Mouse (Mus musculus) embryonic facial prominence, embryonic 12.5 days (tissue): ENCODE measurements at regions not wholly inside any gene's neighbourhood (a gene's known extent, or its start where the extent isn't known, plus 50 kb on each side); places are given as distances from the start of the nearest gene placed in this dataset.
A peak's percentile ranks its signal among the peaks of the same experiment; 100 is the strongest.

Experiments used
- ATAC-seq: fragments of 200-750 bp; cut with Nextera tagmentation; 2 replicates; pipeline ENCODE4 v1.8.0; 2017; ENCODE audit not compliant: insufficient number of reproducible peaks, insufficient read depth, low FRiP score, low TSS enrichment
- H3K27ac ChIP-seq: fragments of 300-500 bp; sonication (generic); 2 replicates; pipeline ENCODE4 v1.5.1; 2016; ENCODE audit warnings: mild to moderate bottlenecking
- H3K27me3 ChIP-seq: fragments of 300-500 bp; sonication (generic); 2 replicates; pipeline ENCODE4 v1.6.1; 2016; ENCODE audit warnings: mild to moderate bottlenecking, moderate library complexity
- H3K36me3 ChIP-seq: fragments of 300-500 bp; sonication (generic); 2 replicates; pipeline ENCODE4 v1.6.1; 2016; ENCODE audit warnings: mild to moderate bottlenecking
- H3K4me1 ChIP-seq: fragments of 300-500 bp; sonication (generic); 2 replicates; pipeline ENCODE4 v1.6.1; 2016
- H3K4me2 ChIP-seq: fragments of 300-500 bp; sonication (generic); replicated peaks from 2 replicates; pipeline ENCODE4 v1.6.1; 2016; ENCODE audit warnings: mild to moderate bottlenecking, moderate library complexity
- H3K4me3 ChIP-seq: fragments of 300-500 bp; sonication (generic); 2 replicates; pipeline ENCODE4 v1.5.1; 2016; ENCODE audit warnings: mild to moderate bottlenecking
- H3K9ac ChIP-seq: fragments of 300-500 bp; sonication (generic); 2 replicates; pipeline ENCODE4 v1.6.1; 2016; ENCODE audit warnings: mild to moderate bottlenecking, moderate library complexity
- H3K9me3 ChIP-seq: fragments of 300-500 bp; sonication (generic); 2 replicates; pipeline ENCODE4 v1.6.1; 2016; ENCODE audit warnings: mild to moderate bottlenecking, moderate library complexity
- WGBS: fragments of 180-500 bp; shearing (Covaris S2); methylation state at CpG from one replicate; pipeline ENCODE4 v1.1.7; 2016; 5-methylcytosine and 5-hydroxymethylcytosine counted together

- Histone ChIP-seq H3K4me2 (no peak overlapping the region), H3K9ac (no peak overlapping the region), H3K27ac (no peak overlapping the region), H3K4me1 (peaks cover 15% of the 10 kb centered on the region; the same call in 1 of the 2 replicates), H3K36me3 (no peaks in the 10 kb centered on the region), H3K27me3 (no peaks in the 10 kb centered on the region), H3K4me3 (no peak overlapping the region), H3K9me3 (no peaks in the 10 kb centered on the region)
- no peak for ATAC-seq
- WGBS: 82% methylated on average over 4 of the region's 4 CpGs
Measured at GRCm38 (mm10) chr2:178990959-178991358, 451.3 kb upstream of the Cdh4 start.

- Histone ChIP-seq H3K9me3 (no peaks in the 10 kb centered on the region), H3K4me2 (no peak overlapping the region), H3K9ac (no peak overlapping the region), H3K4me1 (peaks cover 13% of the 10 kb centered on the region; the same call in 1 of the 2 replicates), H3K36me3 (no peaks in the 10 kb centered on the region), H3K27me3 (no peaks in the 10 kb centered on the region), H3K27ac (no peak overlapping the region; the same call in 1 of the 2 replicates), H3K4me3 (no peak overlapping the region)
- WGBS: 48% methylated on average over 8 of the region's 8 CpGs
- peak; percentile 52; the same call in 1 of the 2 replicates for ATAC-seq
Measured at GRCm38 (mm10) chr2:178992334-178993116, 449.7 kb upstream of the Cdh4 start.

- H3K4me3 ChIP-seq: no peak overlapping the region
- ATAC-seq: no peak
- H3K27me3 ChIP-seq: no peaks in the 10 kb centered on the region
- no peak overlapping the region for H3K27ac ChIP-seq
- WGBS: 61% methylated on average over 2 of the region's 2 CpGs
- H3K9ac ChIP-seq: no peak overlapping the region
- peaks cover 2% of the 10 kb centered on the region; the same call in 1 of the 2 replicates for H3K4me1 ChIP-seq
- H3K36me3 ChIP-seq: no peaks in the 10 kb centered on the region
- no peaks in the 10 kb centered on the region for H3K9me3 ChIP-seq
- no peak overlapping the region for H3K4me2 ChIP-seq
Measured at GRCm38 (mm10) chr2:178997921-178998320, 444.3 kb upstream of the Cdh4 start.

GRCm38 (mm10) chr2:179000448-179001081 is 441.7 kb upstream of the Cdh4 start:
- no peak for ATAC-seq
- H3K4me2 ChIP-seq: no peak overlapping the region
- H3K9me3 ChIP-seq: no peaks in the 10 kb centered on the region
- no peak overlapping the region for H3K4me3 ChIP-seq
- H3K27me3 ChIP-seq: no peaks in the 10 kb centered on the region
- H3K4me1 ChIP-seq: no peaks in the 10 kb centered on the region
- H3K9ac ChIP-seq: no peak overlapping the region
- no peaks in the 10 kb centered on the region for H3K36me3 ChIP-seq
- WGBS: 63% methylated on average over 17 of the region's 17 CpGs
- H3K27ac ChIP-seq: no peak overlapping the region

GRCm38 (mm10) chr2:179007766-179008165 is 434.5 kb upstream of the Cdh4 start:
- H3K4me1 ChIP-seq: peaks cover 13% of the 10 kb centered on the region; the same call in 1 of the 2 replicates
- H3K4me3 ChIP-seq: no peak overlapping the region
- no peaks in the 10 kb centered on the region for H3K9me3 ChIP-seq
- no peak overlapping the region for H3K4me2 ChIP-seq
- WGBS: 86% methylated on average over 6 of the region's 6 CpGs
- 0 out of 2 replicates have a peak, but pooled peaks cover 2% of the 10 kb centered on the region for H3K27me3 ChIP-seq
- H3K9ac ChIP-seq: no peak overlapping the region
- H3K27ac ChIP-seq: no peak overlapping the region
- H3K36me3 ChIP-seq: no peaks in the 10 kb centered on the region
- ATAC-seq: no peak

GRCm38 (mm10) chr2:179013891-179014593 is 428.2 kb upstream of the Cdh4 start:
- Histone ChIP-seq H3K4me3 (no peak overlapping the region), H3K9ac (no peak overlapping the region), H3K27me3 (0 out of 2 replicates have a peak, but pooled peaks cover 2% of the 10 kb centered on the region), H3K27ac (no peak overlapping the region), H3K4me1 (peaks cover 12% of the 10 kb centered on the region; the same call in 1 of the 2 replicates), H3K4me2 (no peak overlapping the region), H3K36me3 (no peaks in the 10 kb centered on the region), H3K9me3 (no peaks in the 10 kb centered on the region)
- 74% methylated on average over 6 of the region's 6 CpGs for WGBS
- ATAC-seq: no peak

- no peaks in the 10 kb centered on the region for H3K9me3 ChIP-seq
- H3K36me3 ChIP-seq: no peaks in the 10 kb centered on the region
- no peak overlapping the region for H3K27ac ChIP-seq
- no peak overlapping the region for H3K4me2 ChIP-seq
- ATAC-seq: no peak
- H3K4me3 ChIP-seq: no peak overlapping the region
- H3K9ac ChIP-seq: no peak overlapping the region
- H3K4me1 ChIP-seq: no peaks in the 10 kb centered on the region
- 66% methylated on average over 5 of the region's 5 CpGs for WGBS
- H3K27me3 ChIP-seq: no peaks in the 10 kb centered on the region
Measured at GRCm38 (mm10) chr2:179022675-179023194, 419.5 kb upstream of the Cdh4 start.

- H3K27ac ChIP-seq: no peak overlapping the region
- no peak overlapping the region for H3K9ac ChIP-seq
- no peak for ATAC-seq
- H3K4me3 ChIP-seq: no peak overlapping the region
- 55% methylated on average over 3 of the region's 3 CpGs for WGBS
- H3K36me3 ChIP-seq: no peaks in the 10 kb centered on the region
- H3K9me3 ChIP-seq: no peaks in the 10 kb centered on the region
- no peak overlapping the region for H3K4me2 ChIP-seq
- no peaks in the 10 kb centered on the region for H3K27me3 ChIP-seq
- H3K4me1 ChIP-seq: no peaks in the 10 kb centered on the region
Measured at GRCm38 (mm10) chr2:179024225-179024624, 418.0 kb upstream of the Cdh4 start.

- Histone ChIP-seq H3K36me3 (no peaks in the 10 kb centered on the region), H3K4me3 (no peak overlapping the region), H3K27ac (no peak overlapping the region), H3K4me1 (no peaks in the 10 kb centered on the region), H3K9ac (no peak overlapping the region), H3K9me3 (no peaks in the 10 kb centered on the region), H3K27me3 (no peaks in the 10 kb centered on the region), H3K4me2 (no peak overlapping the region)
- no peak for ATAC-seq
- 86% methylated on average over 2 of the region's 2 CpGs for WGBS
Measured at GRCm38 (mm10) chr2:179033171-179033570, 409.1 kb upstream of the Cdh4 start.

GRCm38 (mm10) chr2:179035446-179035845 is 406.8 kb upstream of the Cdh4 start:
- ATAC-seq: 0 out of 2 replicates have a peak, but pooled peaks have one; percentile 67
- Histone ChIP-seq H3K9me3 (no peaks in the 10 kb centered on the region), H3K4me1 (no peaks in the 10 kb centered on the region), H3K4me2 (no peak overlapping the region), H3K9ac (no peak overlapping the region), H3K36me3 (no peaks in the 10 kb centered on the region), H3K4me3 (no peak overlapping the region), H3K27ac (no peak overlapping the region), H3K27me3 (no peaks in the 10 kb centered on the region)
- 67% methylated on average over 6 of the region's 6 CpGs for WGBS

- no peak for ATAC-seq
- no peak overlapping the region for H3K9ac ChIP-seq
- H3K4me3 ChIP-seq: no peak overlapping the region
- H3K4me1 ChIP-seq: peaks cover 3% of the 10 kb centered on the region; the same call in 1 of the 2 replicates
- no peak overlapping the region for H3K27ac ChIP-seq
- 66% methylated on average over 2 of the region's 2 CpGs for WGBS
- no peak overlapping the region for H3K4me2 ChIP-seq
- H3K27me3 ChIP-seq: no peaks in the 10 kb centered on the region
- no peaks in the 10 kb centered on the region for H3K36me3 ChIP-seq
- H3K9me3 ChIP-seq: no peaks in the 10 kb centered on the region
Measured at GRCm38 (mm10) chr2:179039697-179040096, 402.5 kb upstream of the Cdh4 start.
